Mouse (Mus musculus) small intestine, adult 2 months (tissue): ENCODE measurements around the gene Fkbpl.

Source experiments
- CTCF ChIP-seq: fragments of 200-500 bp; IDR thresholded peaks from 2 replicates; pipeline ENCODE4 v1.5.1; 2012; ENCODE audit warnings: low read depth, mild to moderate bottlenecking, control low read depth, inconsistent platforms, low read length, moderate library complexity, mixed read lengths; ENCODE audit not compliant: insufficient replicate concordance, insufficient read length; ENCODE audit errors: extremely low read depth
- POLR2A ChIP-seq: fragments of 200-500 bp; IDR thresholded peaks from 2 replicates; pipeline ENCODE4 v1.6.1; 2012; ENCODE audit warnings: low read depth, mild to moderate bottlenecking, control low read depth, inconsistent platforms, low read length, moderate library complexity

- TF ChIP-seq CTCF (no peak), POLR2A (no peak)
These were observed 48.5 kb upstream of the Fkbpl start for GRCm38 (mm10) chr17:34596098-34596497.
